Mouse (Mus musculus): ENCODE measurements at regions not wholly inside any gene's neighbourhood (a gene's known extent, or its start where the extent isn't known, plus 50 kb on each side); places are given as distances from the start of the nearest gene placed in this dataset.

GRCm38 (mm10) chrX:99318141-99318540, 152.9 kb downstream of the Pja1 start:
- Histone ChIP-seq H3K9me3 (ENCODE audit: control insufficient read depth, low read length) (no peaks in the 10 kb centered on the region), H3K27ac (replicated peaks) (no peak overlapping the region), H3K36me3 (ENCODE audit: control insufficient read depth, insufficient read depth, low read length) (no peaks in the 10 kb centered on the region), H3K9ac (ENCODE audit: low read length) (no peak overlapping the region), H3K27me3 (ENCODE audit: control insufficient read depth, insufficient read depth, low read length) (no peaks in the 10 kb centered on the region), H3K4me1 (replicated peaks; ENCODE audit: control insufficient read depth, insufficient read depth) (no peaks in the 10 kb centered on the region), H3K4me3 (ENCODE audit: low read depth, low read length) (no peak overlapping the region), H3K4me2 (replicated peaks; ENCODE audit: low read depth) (no peak overlapping the region)
- 68% methylated on average over 8 of the region's 8 CpGs for WGBS
- ATAC-seq (ENCODE audit: low FRiP score, low TSS enrichment), result no peak
- TF ChIP-seq CTCF (IDR thresholded peaks at IDR 0.05; ENCODE audit: low read depth), result no peak
- TF ChIP-seq EP300 (optimal IDR thresholded peaks at IDR 0.05), result no peak
- no peak for DNase-seq (ENCODE audit: low spot score)

- H3K27ac ChIP-seq (replicated peaks), result no peak overlapping the region
- DNase-seq (ENCODE audit: low spot score) (no peak), ATAC-seq (ENCODE audit: low FRiP score, low TSS enrichment) (no peak)
- no peak for TF ChIP-seq EP300 (optimal IDR thresholded peaks at IDR 0.05)
- TF ChIP-seq CTCF (IDR thresholded peaks at IDR 0.05; ENCODE audit: low read depth), result no peak
- no peaks in the 10 kb centered on the region for H3K36me3 ChIP-seq (ENCODE audit: control insufficient read depth, insufficient read depth, low read length)
- H3K4me2 ChIP-seq (replicated peaks; ENCODE audit: low read depth), result no peak overlapping the region
- 76% methylated on average over 10 of the region's 10 CpGs for WGBS
- no peaks in the 10 kb centered on the region for H3K4me1 ChIP-seq (replicated peaks; ENCODE audit: control insufficient read depth, insufficient read depth)
- H3K9ac ChIP-seq (ENCODE audit: low read length), result no peak overlapping the region
- H3K27me3 ChIP-seq (ENCODE audit: control insufficient read depth, insufficient read depth, low read length), result no peaks in the 10 kb centered on the region
- H3K4me3 ChIP-seq (ENCODE audit: low read depth, low read length), result no peak overlapping the region
- no peaks in the 10 kb centered on the region for H3K9me3 ChIP-seq (ENCODE audit: control insufficient read depth, low read length)
These were observed 153.3 kb downstream of the Pja1 start for GRCm38 (mm10) chrX:99317736-99318135.

GRCm38 (mm10) chrX:99316410-99317056, 154.5 kb downstream of the Pja1 start:
- Histone ChIP-seq H3K27ac (replicated peaks) (no peak overlapping the region), H3K4me1 (replicated peaks; ENCODE audit: control insufficient read depth, insufficient read depth) (no peaks in the 10 kb centered on the region), H3K4me2 (replicated peaks; ENCODE audit: low read depth) (no peak overlapping the region), H3K27me3 (ENCODE audit: control insufficient read depth, insufficient read depth, low read length) (no peaks in the 10 kb centered on the region), H3K36me3 (ENCODE audit: control insufficient read depth, insufficient read depth, low read length) (no peaks in the 10 kb centered on the region), H3K9me3 (ENCODE audit: control insufficient read depth, low read length) (no peaks in the 10 kb centered on the region), H3K4me3 (ENCODE audit: low read depth, low read length) (no peak overlapping the region), H3K9ac (ENCODE audit: low read length) (no peak overlapping the region)
- no peak for ATAC-seq (ENCODE audit: low FRiP score, low TSS enrichment)
- no peak for DNase-seq (ENCODE audit: low spot score)
- 71% methylated on average over 4 of the region's 4 CpGs for WGBS
- TF ChIP-seq CTCF (IDR thresholded peaks at IDR 0.05; ENCODE audit: low read depth) (no peak), EP300 (optimal IDR thresholded peaks at IDR 0.05) (no peak)

DNA sequence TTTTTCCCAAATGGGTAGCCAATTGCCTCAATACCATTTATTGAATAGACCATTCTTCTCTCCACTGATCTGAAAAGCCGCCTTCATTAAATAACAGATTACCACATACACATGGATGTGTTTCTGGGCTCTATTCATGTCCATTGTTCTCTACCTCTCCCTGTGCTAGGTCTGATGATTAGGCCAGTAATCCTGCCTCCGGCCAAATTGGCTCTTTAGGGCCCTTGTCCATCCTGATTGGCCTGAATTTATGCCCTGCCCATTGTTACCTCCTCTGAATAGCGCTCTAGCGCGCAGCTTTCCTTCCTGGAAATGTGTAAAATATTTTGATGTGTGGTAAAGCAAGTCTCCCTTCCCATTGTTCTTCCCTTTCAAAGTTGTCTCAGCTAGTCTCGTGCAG, 163.2 kb downstream of the Efnb1 start:
- H3K4me3 ChIP-seq (ENCODE audit: low read depth, low read length), result no peak overlapping the region
- H3K27me3 ChIP-seq (ENCODE audit: control insufficient read depth, insufficient read depth, low read length), result no peaks in the 10 kb centered on the region
- H3K27ac ChIP-seq (replicated peaks), result no peak overlapping the region
- DNase-seq (ENCODE audit: low spot score), result no peak
- no peaks in the 10 kb centered on the region for H3K36me3 ChIP-seq (ENCODE audit: control insufficient read depth, insufficient read depth, low read length)
- no peak overlapping the region for H3K9ac ChIP-seq (ENCODE audit: low read length)
- H3K4me1 ChIP-seq (replicated peaks; ENCODE audit: control insufficient read depth, insufficient read depth), result no peaks in the 10 kb centered on the region
- ATAC-seq (ENCODE audit: low FRiP score, low TSS enrichment), result no peak
- H3K9me3 ChIP-seq (ENCODE audit: control insufficient read depth, low read length), result no peaks in the 10 kb centered on the region
- no peak overlapping the region for H3K4me2 ChIP-seq (replicated peaks; ENCODE audit: low read depth)
- TF ChIP-seq EP300 (optimal IDR thresholded peaks at IDR 0.05) (no peak), CTCF (IDR thresholded peaks at IDR 0.05; ENCODE audit: low read depth) (no peak)
- WGBS, result 62% methylated on average over 6 of the region's 6 CpGs

GRCm38 (mm10) chrX:99294726-99295125, 158.8 kb downstream of the Efnb1 start:
- Histone ChIP-seq H3K4me3 (ENCODE audit: low read depth, low read length) (no peak overlapping the region), H3K4me1 (replicated peaks; ENCODE audit: control insufficient read depth, insufficient read depth) (no peaks in the 10 kb centered on the region), H3K9me3 (ENCODE audit: control insufficient read depth, low read length) (no peaks in the 10 kb centered on the region), H3K36me3 (ENCODE audit: control insufficient read depth, insufficient read depth, low read length) (no peaks in the 10 kb centered on the region), H3K9ac (ENCODE audit: low read length) (no peak overlapping the region), H3K27ac (replicated peaks) (no peak overlapping the region), H3K4me2 (replicated peaks; ENCODE audit: low read depth) (no peak overlapping the region), H3K27me3 (ENCODE audit: control insufficient read depth, insufficient read depth, low read length) (no peaks in the 10 kb centered on the region)
- WGBS, result 63% methylated on average over 8 of the region's 8 CpGs
- ATAC-seq (ENCODE audit: low FRiP score, low TSS enrichment), result no peak
- peak; percentile 30 for DNase-seq (ENCODE audit: low spot score)
- TF ChIP-seq EP300 (optimal IDR thresholded peaks at IDR 0.05) (no peak), CTCF (IDR thresholded peaks at IDR 0.05; ENCODE audit: low read depth) (no peak)

GRCm38 (mm10) chrX:99293967-99294366, 158.0 kb downstream of the Efnb1 start:
- TF ChIP-seq CTCF (IDR thresholded peaks at IDR 0.05; ENCODE audit: low read depth) (no peak), EP300 (optimal IDR thresholded peaks at IDR 0.05) (no peak)
- 74% methylated on average over 6 of the region's 6 CpGs for WGBS
- Histone ChIP-seq H3K4me2 (replicated peaks; ENCODE audit: low read depth) (no peak overlapping the region), H3K4me1 (replicated peaks; ENCODE audit: control insufficient read depth, insufficient read depth) (no peaks in the 10 kb centered on the region), H3K4me3 (ENCODE audit: low read depth, low read length) (no peak overlapping the region), H3K36me3 (ENCODE audit: control insufficient read depth, insufficient read depth, low read length) (no peaks in the 10 kb centered on the region), H3K27ac (replicated peaks) (no peak overlapping the region), H3K9me3 (ENCODE audit: control insufficient read depth, low read length) (no peaks in the 10 kb centered on the region), H3K9ac (ENCODE audit: low read length) (no peak overlapping the region), H3K27me3 (ENCODE audit: control insufficient read depth, insufficient read depth, low read length) (no peaks in the 10 kb centered on the region)
- DNase-seq (ENCODE audit: low spot score) (no peak), ATAC-seq (ENCODE audit: low FRiP score, low TSS enrichment) (no peak)
